Mouse (Mus musculus): ENCODE data around the gene Slc2a10. TPM values are rescaled to one million over a fixed set of nuclear protein-coding genes. Genes with fewer than 3 reads are reported as not detected.
"Not testable (repeated sequence)": the region's sequence is repeated elsewhere in the genome, so short reads cannot be mapped to it uniquely, and the experiment has no call there.

Slc2a10 gene
- polyA plus RNA-seq, 1 experiment from 2014 or later, result 5.3 TPM

GRCm38 (mm10) chr2:165546341-165546740 lies 42.8 kb downstream of the Slc2a10 start:
- ATAC-seq (ENCODE audit: low FRiP score, low read depth), result no peak
- no peaks in the 10 kb centered on the region for H3K36me3 ChIP-seq
- WGBS, result 54% methylated on average over 8 of the region's 8 CpGs

DNA sequence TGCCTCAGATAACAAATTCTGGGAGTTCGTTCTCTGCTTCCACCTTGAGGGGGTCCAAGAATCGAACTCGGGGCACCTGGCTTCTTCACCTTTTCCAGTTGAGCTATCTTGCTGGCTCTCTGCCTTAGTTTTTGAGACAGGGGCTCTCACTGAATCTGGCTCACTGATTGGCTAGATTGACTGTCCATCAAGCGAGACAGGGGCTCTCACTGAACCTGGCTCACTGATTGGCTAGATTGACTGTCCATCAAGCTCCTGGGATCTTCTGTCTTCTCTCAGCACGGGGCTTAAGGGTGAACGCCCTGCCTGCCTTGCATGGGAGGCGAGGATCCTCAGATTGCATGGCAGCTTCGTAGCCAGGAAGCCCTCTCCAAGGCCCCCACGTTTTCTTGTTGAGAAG lies 43.8 kb downstream of the Slc2a10 start:
- Histone ChIP-seq H3K4me2 (replicated peaks) (no peak overlapping the region), H3K9ac (no peak overlapping the region), H3K27ac (no peak overlapping the region), H3K4me3 (no peak overlapping the region), H3K9me3 (no peaks in the 10 kb centered on the region), H3K27me3 (replicated peaks) (no peaks in the 10 kb centered on the region), H3K4me1 (peaks cover 14% of the 10 kb centered on the region; the same call in 1 of the 2 replicates), H3K36me3 (no peaks in the 10 kb centered on the region)
- no peak for ATAC-seq (ENCODE audit: low FRiP score, low read depth)
- 60% methylated on average over 9 of the region's 9 CpGs for WGBS

More at GRCm38 (mm10) chr2:165546341-165546740, 42.8 kb downstream of the Slc2a10 start:
- Histone ChIP-seq H3K9ac (no peak overlapping the region), H3K4me2 (replicated peaks) (no peak overlapping the region), H3K27ac (no peak overlapping the region), H3K4me1 (peaks cover 14% of the 10 kb centered on the region; the same call in 1 of the 2 replicates), H3K4me3 (no peak overlapping the region), H3K27me3 (replicated peaks) (no peaks in the 10 kb centered on the region), H3K9me3 (no peaks in the 10 kb centered on the region)

DNA sequence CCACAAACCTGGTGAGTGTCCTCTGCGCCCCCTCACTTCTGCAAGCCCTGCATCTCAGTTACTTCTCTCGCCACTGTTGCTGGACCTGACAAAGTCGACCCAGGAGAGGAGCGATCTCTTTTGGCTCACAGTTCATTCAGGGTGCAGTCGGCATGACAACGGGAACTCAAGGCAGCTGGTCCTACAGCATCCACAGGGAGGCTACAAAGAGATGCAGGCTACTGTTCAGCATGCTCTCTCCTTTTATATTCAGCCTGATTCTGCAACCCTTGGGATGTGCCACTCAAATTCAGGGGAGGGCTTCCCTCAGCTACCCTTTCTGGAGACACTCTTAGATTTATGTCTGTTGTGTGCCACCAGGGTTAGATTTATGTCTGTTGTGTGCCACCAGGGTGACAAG lies 45.0 kb downstream of the Slc2a10 start:
- Histone ChIP-seq H3K9ac (no peak overlapping the region), H3K27ac (no peak overlapping the region), H3K9me3 (no peaks in the 10 kb centered on the region), H3K36me3 (no peaks in the 10 kb centered on the region), H3K4me3 (no peak overlapping the region), H3K4me1 (peaks cover 14% of the 10 kb centered on the region; the same call in 1 of the 2 replicates), H3K27me3 (replicated peaks) (no peaks in the 10 kb centered on the region), H3K4me2 (replicated peaks) (no peak overlapping the region)
- WGBS, result 43% methylated on average over 6 of the region's 6 CpGs
- ATAC-seq (ENCODE audit: low FRiP score, low read depth), result no peak

- not testable (repeated sequence) for H3K4me2 ChIP-seq (replicated peaks); H3K9ac ChIP-seq; H3K27ac ChIP-seq; H3K27me3 ChIP-seq (replicated peaks); H3K36me3 ChIP-seq; H3K9me3 ChIP-seq; ATAC-seq (ENCODE audit: low FRiP score, low read depth); H3K4me3 ChIP-seq
- peaks cover 14% of the 10 kb centered on the region; the same call in 1 of the 2 replicates for H3K4me1 ChIP-seq
- 83% methylated on average over 7 of the region's 7 CpGs for WGBS
These were observed 46.8 kb downstream of the Slc2a10 start for GRCm38 (mm10) chr2:165550410-165550809.

DNA sequence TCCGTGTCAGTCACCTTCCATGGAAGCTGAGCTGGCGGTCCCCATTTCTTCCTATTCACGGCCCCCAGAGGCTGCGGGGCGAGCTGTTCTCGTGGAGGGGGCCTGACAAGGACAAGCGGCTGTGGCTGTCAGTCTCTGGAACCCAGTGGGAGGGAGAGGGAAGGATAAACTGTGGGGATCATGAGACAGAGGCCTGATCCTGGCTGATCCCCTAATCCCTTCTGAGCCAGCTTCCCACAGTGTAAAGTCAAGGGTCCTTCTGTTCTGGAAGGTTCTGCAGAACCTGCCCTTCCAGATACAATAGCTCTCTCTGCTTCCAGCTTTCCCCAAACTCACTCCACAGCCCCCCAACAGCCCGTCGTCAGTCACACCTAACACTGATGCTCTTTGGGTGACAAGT lies 50.5 kb downstream of the Slc2a10 start:
- no peak overlapping the region for H3K9ac ChIP-seq
- 74% methylated on average over 9 of the region's 9 CpGs for WGBS
- no peak overlapping the region for H3K4me2 ChIP-seq (replicated peaks)
- H3K27me3 ChIP-seq (replicated peaks), result peaks cover 3% of the 10 kb centered on the region; the same call in 1 of the 2 replicates
- no peak overlapping the region for H3K4me3 ChIP-seq
- peaks cover 3% of the 10 kb centered on the region; the same call in 1 of the 2 replicates for H3K4me1 ChIP-seq
- no peaks in the 10 kb centered on the region for H3K36me3 ChIP-seq
- no peak for ATAC-seq (ENCODE audit: low FRiP score, low read depth)
- no peak overlapping the region for H3K27ac ChIP-seq
- H3K9me3 ChIP-seq, result no peaks in the 10 kb centered on the region

GRCm38 (mm10) chr2:165557278-165557677 lies 53.7 kb downstream of the Slc2a10 start:
- Histone ChIP-seq H3K27ac (no peak overlapping the region), H3K4me2 (replicated peaks) (no peak overlapping the region), H3K36me3 (no peaks in the 10 kb centered on the region), H3K4me3 (no peak overlapping the region), H3K9me3 (no peaks in the 10 kb centered on the region), H3K9ac (no peak overlapping the region), H3K27me3 (replicated peaks) (peaks cover 3% of the 10 kb centered on the region; the same call in 1 of the 2 replicates), H3K4me1 (peaks cover 4% of the 10 kb centered on the region; the same call in 1 of the 2 replicates)
- no peak for ATAC-seq (ENCODE audit: low FRiP score, low read depth)
- WGBS, result 84% methylated on average over 7 of the region's 7 CpGs

GRCm38 (mm10) chr2:165558916-165559315 lies 55.3 kb downstream of the Slc2a10 start:
- Histone ChIP-seq H3K4me1 (peaks cover 13% of the 10 kb centered on the region), H3K36me3 (no peaks in the 10 kb centered on the region), H3K9me3 (no peaks in the 10 kb centered on the region), H3K9ac (no peak overlapping the region), H3K27me3 (replicated peaks) (peaks cover 7% of the 10 kb centered on the region), H3K27ac (no peak overlapping the region), H3K4me3 (no peak overlapping the region), H3K4me2 (replicated peaks) (no peak overlapping the region)
- 42% methylated on average over 11 of the region's 11 CpGs for WGBS
- no peak for ATAC-seq (ENCODE audit: low FRiP score, low read depth)

GRCm38 (mm10) chr2:165559506-165560235 lies 56.1 kb downstream of the Slc2a10 start:
- no peak for ATAC-seq (ENCODE audit: low FRiP score, low read depth)
- no peaks in the 10 kb centered on the region for H3K9me3 ChIP-seq
- 32% methylated on average over 11 of the region's 11 CpGs for WGBS
- H3K4me1 ChIP-seq, result peaks cover 20% of the 10 kb centered on the region
- H3K27me3 ChIP-seq (replicated peaks), result peaks cover 6% of the 10 kb centered on the region
- no peaks in the 10 kb centered on the region for H3K36me3 ChIP-seq
- H3K4me2 ChIP-seq (replicated peaks), result no peak overlapping the region
- H3K9ac ChIP-seq, result no peak overlapping the region
- no peak overlapping the region for H3K4me3 ChIP-seq
- no peak overlapping the region for H3K27ac ChIP-seq

DNA sequence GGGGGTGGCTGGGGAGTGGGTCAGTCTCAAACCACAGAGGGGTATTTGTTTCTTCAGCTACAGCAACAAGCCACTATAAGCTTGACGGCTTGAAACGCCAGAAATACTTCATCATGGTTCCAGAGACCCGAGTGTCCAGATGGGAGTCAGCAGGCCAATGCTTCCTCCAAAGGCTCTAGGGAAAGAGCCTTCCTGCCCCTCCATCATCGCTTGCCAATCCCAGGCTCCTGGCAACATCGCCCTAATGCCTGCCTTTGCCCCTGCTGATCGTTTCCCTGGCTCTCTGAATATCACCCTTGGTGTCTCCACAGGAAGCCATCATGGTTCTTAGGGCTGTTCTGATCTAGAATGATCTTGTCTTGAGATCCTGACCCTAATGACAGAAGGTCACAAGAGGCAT lies 58.3 kb downstream of the Slc2a10 start:
- WGBS, result 68% methylated on average over 6 of the region's 6 CpGs
- no peaks in the 10 kb centered on the region for H3K36me3 ChIP-seq
- H3K4me2 ChIP-seq (replicated peaks), result no peak overlapping the region
- ATAC-seq (ENCODE audit: low FRiP score, low read depth), result no peak
- H3K4me1 ChIP-seq, result peaks cover 24% of the 10 kb centered on the region
- H3K27ac ChIP-seq, result no peak overlapping the region
- no peak overlapping the region for H3K4me3 ChIP-seq
- 0 out of 2 replicates have a peak overlapping the region, but pooled peaks have one; percentile 3 for H3K9ac ChIP-seq
- H3K27me3 ChIP-seq (replicated peaks), result peaks cover 6% of the 10 kb centered on the region
- H3K9me3 ChIP-seq, result no peaks in the 10 kb centered on the region

DNA sequence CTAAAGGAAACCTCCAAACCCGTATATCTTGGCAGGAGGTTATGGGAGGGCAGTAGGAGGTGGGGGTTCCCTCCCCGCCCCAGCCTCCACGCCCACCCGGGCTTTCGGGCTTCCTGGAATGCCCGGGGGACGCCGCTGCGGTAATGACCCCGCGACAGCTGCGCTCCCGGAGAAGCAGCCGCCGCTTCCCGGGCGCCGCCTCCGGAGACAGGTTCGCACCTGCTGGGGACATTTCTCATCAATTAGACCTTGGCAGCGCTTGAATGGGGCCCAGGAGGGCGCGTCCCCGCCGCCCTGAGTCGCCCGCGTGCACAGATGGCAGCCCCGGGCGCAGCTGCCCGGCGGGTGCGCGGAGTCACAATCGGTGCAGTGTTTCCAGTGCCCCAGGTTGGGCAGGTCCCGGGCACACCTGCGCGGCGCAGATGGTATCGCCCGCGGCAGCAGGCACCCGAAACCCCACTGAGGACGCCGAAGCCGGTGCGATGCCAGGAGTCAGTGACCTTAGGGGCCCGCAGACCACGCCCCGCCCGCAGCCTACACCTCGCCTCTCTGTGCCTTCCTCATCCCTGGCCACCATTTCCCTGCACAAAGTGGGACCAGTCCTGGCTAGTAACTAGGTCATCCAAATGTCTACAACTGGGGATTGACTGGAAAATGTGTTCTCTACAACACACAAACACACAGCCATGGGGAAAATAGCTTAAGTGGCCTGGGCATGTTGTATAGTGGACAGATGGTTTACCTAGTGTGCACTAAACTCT lies 59.9 kb downstream of the Slc2a10 start:
- Histone ChIP-seq H3K27me3 (replicated peaks) (peaks cover 6% of the 10 kb centered on the region; the same call in 1 of the 2 replicates), H3K27ac (peak overlapping the region; percentile 26; the same call in 1 of the 2 replicates), H3K9ac (peak overlapping the region; percentile 42), H3K4me1 (peaks cover 24% of the 10 kb centered on the region), H3K4me2 (replicated peaks) (peak overlapping the region; percentile 81), H3K9me3 (no peaks in the 10 kb centered on the region), H3K4me3 (peak overlapping the region; percentile 36), H3K36me3 (no peaks in the 10 kb centered on the region)
- peak; percentile 78 for ATAC-seq (ENCODE audit: low FRiP score, low read depth)
- under 1% methylated on average over 52 of the region's 52 CpGs for WGBS

GRCm38 (mm10) chr2:165564101-165564500 lies 60.5 kb downstream of the Slc2a10 start:
- no peaks in the 10 kb centered on the region for H3K36me3 ChIP-seq
- H3K4me2 ChIP-seq (replicated peaks), result peak overlapping the region; percentile 81
- peak overlapping the region; percentile 26; the same call in 1 of the 2 replicates for H3K27ac ChIP-seq
- H3K4me3 ChIP-seq, result no peak overlapping the region
- no peak overlapping the region for H3K9ac ChIP-seq
- 60% methylated on average over 8 of the region's 8 CpGs for WGBS
- H3K27me3 ChIP-seq (replicated peaks), result peaks cover 6% of the 10 kb centered on the region; the same call in 1 of the 2 replicates
- peaks cover 21% of the 10 kb centered on the region for H3K4me1 ChIP-seq
- no peaks in the 10 kb centered on the region for H3K9me3 ChIP-seq
- ATAC-seq (ENCODE audit: low FRiP score, low read depth), result no peak

DNA sequence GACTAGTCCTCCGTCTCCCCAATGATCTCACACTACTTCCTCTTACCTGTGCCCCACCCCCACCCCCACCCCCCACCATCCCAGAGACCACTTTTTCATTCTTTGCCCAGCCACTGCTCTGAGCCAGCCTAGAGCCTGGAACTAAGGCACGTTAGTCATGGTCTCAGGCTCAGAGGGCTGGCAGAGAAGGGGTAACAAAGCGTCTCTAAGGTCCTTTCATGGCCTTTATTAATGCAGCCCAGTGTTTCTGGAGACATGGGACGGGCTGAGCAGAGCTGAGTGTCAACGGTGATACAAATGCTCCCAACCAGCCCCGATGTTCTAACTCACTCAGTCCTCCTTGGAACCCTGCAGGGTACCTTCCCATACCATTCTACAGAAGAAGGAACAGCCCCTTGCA lies 61.0 kb downstream of the Slc2a10 start:
- WGBS, result 13% methylated on average over 6 of the region's 6 CpGs

More for the DNA sequence above, 61.0 kb downstream of the Slc2a10 start:
- Histone ChIP-seq H3K36me3 (no peaks in the 10 kb centered on the region), H3K27me3 (replicated peaks) (peaks cover 6% of the 10 kb centered on the region; the same call in 1 of the 2 replicates), H3K9me3 (no peaks in the 10 kb centered on the region), H3K4me3 (no peak overlapping the region), H3K27ac (peak overlapping the region; percentile 43; the same call in 1 of the 2 replicates), H3K9ac (no peak overlapping the region), H3K4me1 (peaks cover 20% of the 10 kb centered on the region), H3K4me2 (replicated peaks) (no peak overlapping the region)
- peak; percentile 78 for ATAC-seq (ENCODE audit: low FRiP score, low read depth)

All from neural tube, embryonic 12.5 days (tissue).